Mouse (Mus musculus) limb, embryonic 14.5 days (tissue): ENCODE measurements around the gene Lrrfip2. TPM values are rescaled to one million over a fixed set of nuclear protein-coding genes. Genes with fewer than 3 reads are reported as not detected.

Source experiments
- ATAC-seq: fragments of 200-750 bp; cut with Nextera tagmentation; 2 replicates; pipeline ENCODE4 v1.8.0; 2017; ENCODE audit warnings: low read depth, moderate number of reproducible peaks, moderate TSS enrichment; ENCODE audit not compliant: low FRiP score
- DNase-seq: peaks from one replicate; pipeline ENCODE4 v3.0.0-alpha.2; 2015; ENCODE audit warnings: low spot score
- H3K27ac ChIP-seq: fragments of 300-500 bp; sonication (generic); replicated peaks from 2 replicates; pipeline ENCODE4 v1.5.1; 2014; ENCODE audit warnings: low read depth, mild to moderate bottlenecking, low read length, moderate library complexity, mixed read lengths
- H3K27me3 ChIP-seq: fragments of 300-500 bp; sonication (generic); 2 replicates; pipeline ENCODE4 v1.6.1; 2014; ENCODE audit warnings: low read length, mixed read lengths; ENCODE audit not compliant: control insufficient read depth, insufficient read depth
- H3K36me3 ChIP-seq: fragments of 300-500 bp; sonication (generic); 2 replicates; pipeline ENCODE4 v1.6.1; 2014; ENCODE audit warnings: mild to moderate bottlenecking, low read length, moderate library complexity, mixed read lengths; ENCODE audit not compliant: control insufficient read depth, insufficient read depth
- H3K4me1 ChIP-seq: fragments of 300-500 bp; sonication (generic); 2 replicates; pipeline ENCODE4 v1.6.1; 2014; ENCODE audit warnings: antibody characterized with exemption, low read length, mixed read lengths; ENCODE audit not compliant: control insufficient read depth, insufficient read depth
- H3K4me2 ChIP-seq: fragments of 300-500 bp; sonication (generic); replicated peaks from 2 replicates; pipeline ENCODE4 v1.6.1; 2014; ENCODE audit warnings: low read depth, mild to moderate bottlenecking, low read length, moderate library complexity; ENCODE audit not compliant: severe bottlenecking
- H3K4me3 ChIP-seq: fragments of 300-500 bp; sonication (generic); replicated peaks from 2 replicates; pipeline ENCODE4 v1.5.1; 2014; ENCODE audit warnings: low read length
- H3K9ac ChIP-seq: fragments of 300-500 bp; sonication (generic); 2 replicates; pipeline ENCODE4 v1.6.1; 2014; ENCODE audit warnings: mild to moderate bottlenecking, low read depth, low read length, moderate library complexity; ENCODE audit not compliant: severe bottlenecking
- H3K9me3 ChIP-seq: fragments of 300-500 bp; sonication (generic); 2 replicates; pipeline ENCODE4 v1.6.1; 2016; ENCODE audit warnings: low read length; ENCODE audit not compliant: control insufficient read depth
- POLR2A ChIP-seq: fragments of 200-500 bp; IDR thresholded peaks from 2 replicates; pipeline ENCODE4 v1.8.0; 2012; ENCODE audit warnings: inconsistent platforms, mild to moderate bottlenecking, moderate library complexity, borderline replicate concordance; ENCODE audit not compliant: insufficient read depth, insufficient read length; ENCODE audit errors: extremely low read depth
- WGBS: fragments of 180-500 bp; shearing (Covaris S2); extraction: QIAGEN DNeasy Blood & Tissue Kit; methylation state at CpG from one replicate; pipeline ENCODE4 v1.1.7; 2014; 5-methylcytosine and 5-hydroxymethylcytosine counted together
- polyA plus RNA-seq, 2 experiments: library from polyadenylated mRNA; depleted of rRNA in 1 of 2; stranded (reverse) in 1 of 2; unstranded in 1 of 2; fragments of >200 nt; fragmentation: Nextera tagmentation in 1 of 2; extraction: Ambion mirVana in 1 of 2; gene quantifications; 2 replicates each; pipeline versions ENCODE4 v1.2.1 to v1.2.3; 2012 to 2014

Lrrfip2 gene
- polyA plus RNA-seq, 2 experiments: 36.6 to 37.4 TPM

DNA sequence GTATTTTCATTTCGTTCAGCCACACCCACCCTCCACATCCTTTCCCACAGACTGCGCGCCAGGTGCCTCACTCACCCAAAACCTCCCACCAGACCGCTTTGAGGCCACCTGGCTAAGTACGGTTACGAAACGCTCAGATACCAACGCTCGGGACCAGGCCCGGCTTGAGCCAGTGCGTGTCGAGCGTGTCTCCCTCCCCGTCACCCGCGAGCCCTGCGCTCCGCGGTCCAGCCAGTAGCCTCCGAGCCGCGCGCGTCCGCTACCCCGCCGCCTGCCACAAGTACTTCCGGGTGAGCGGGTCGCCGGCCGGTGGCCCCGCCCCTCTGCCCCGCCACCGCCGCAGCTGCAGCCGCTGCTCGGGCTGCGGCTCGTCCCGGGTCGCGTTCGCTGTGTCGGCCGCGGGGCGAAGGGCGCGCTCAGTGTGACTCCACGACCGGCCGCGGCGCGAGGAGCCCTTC is 431 bp downstream of the Lrrfip2 start:
- Histone ChIP-seq H3K36me3 (peaks cover 3% of the 10 kb centered on the region; the same call in 1 of the 2 replicates), H3K27ac (peak overlapping the region; percentile 61), H3K4me1 (peaks cover 14% of the 10 kb centered on the region; the same call in 1 of the 2 replicates), H3K9me3 (no peaks in the 10 kb centered on the region), H3K9ac (peak overlapping the region; percentile 84), H3K27me3 (no peaks in the 10 kb centered on the region), H3K4me3 (peak overlapping the region; percentile 89), H3K4me2 (peak overlapping the region; percentile 52)
- peak; percentile 69 for DNase-seq
- TF ChIP-seq POLR2A: peak; percentile 68; the same call in 1 of the 2 replicates
- 1% methylated on average over 46 of the region's 56 CpGs for WGBS
- ATAC-seq: peak; percentile 94

DNA sequence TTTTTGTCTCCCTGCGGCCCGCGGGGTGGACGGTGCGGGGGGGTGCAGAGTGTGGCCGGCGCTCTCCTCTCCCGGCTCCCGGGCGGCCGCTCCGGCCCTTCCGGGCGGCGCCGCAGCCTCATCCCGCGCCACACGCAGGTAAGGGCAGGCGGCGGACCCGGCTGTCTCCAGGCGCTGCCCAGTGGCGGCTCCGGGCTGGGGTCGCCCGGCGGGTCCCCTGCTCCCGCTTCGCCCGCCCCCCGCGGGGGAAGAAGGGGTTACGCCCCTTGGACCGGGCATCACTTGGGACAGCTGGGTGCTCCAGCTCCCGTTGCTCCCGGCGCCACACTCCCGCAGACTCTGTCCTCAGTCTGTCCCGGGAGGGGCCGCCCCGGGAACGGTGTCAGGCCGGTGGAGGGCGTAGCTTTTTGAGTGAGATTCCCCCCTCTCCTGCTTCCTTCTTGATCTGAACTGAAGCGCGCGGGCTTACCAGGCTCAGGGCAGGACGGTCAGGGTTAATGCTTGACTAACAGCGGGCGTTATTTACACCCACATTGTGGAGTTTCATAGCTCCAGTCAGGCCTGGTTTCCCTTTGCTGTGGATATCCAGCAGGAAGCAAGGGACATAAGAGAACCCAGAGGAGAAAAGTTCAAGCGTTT is 979 bp downstream of the Lrrfip2 start:
- peak overlapping the region; percentile 61 for H3K27ac ChIP-seq
- peaks cover 14% of the 10 kb centered on the region; the same call in 1 of the 2 replicates for H3K4me1 ChIP-seq
- H3K27me3 ChIP-seq: no peaks in the 10 kb centered on the region
- WGBS: under 1% methylated on average over 26 of the region's 52 CpGs
- peak; percentile 28 for DNase-seq
- H3K4me3 ChIP-seq: peak overlapping the region; percentile 89
- H3K9me3 ChIP-seq: no peaks in the 10 kb centered on the region
- H3K9ac ChIP-seq: peak overlapping the region; percentile 84
- peak overlapping the region; percentile 52 for H3K4me2 ChIP-seq
- no peak for TF ChIP-seq POLR2A
- peak; percentile 79 for ATAC-seq
- H3K36me3 ChIP-seq: peaks cover 3% of the 10 kb centered on the region; the same call in 1 of the 2 replicates

DNA sequence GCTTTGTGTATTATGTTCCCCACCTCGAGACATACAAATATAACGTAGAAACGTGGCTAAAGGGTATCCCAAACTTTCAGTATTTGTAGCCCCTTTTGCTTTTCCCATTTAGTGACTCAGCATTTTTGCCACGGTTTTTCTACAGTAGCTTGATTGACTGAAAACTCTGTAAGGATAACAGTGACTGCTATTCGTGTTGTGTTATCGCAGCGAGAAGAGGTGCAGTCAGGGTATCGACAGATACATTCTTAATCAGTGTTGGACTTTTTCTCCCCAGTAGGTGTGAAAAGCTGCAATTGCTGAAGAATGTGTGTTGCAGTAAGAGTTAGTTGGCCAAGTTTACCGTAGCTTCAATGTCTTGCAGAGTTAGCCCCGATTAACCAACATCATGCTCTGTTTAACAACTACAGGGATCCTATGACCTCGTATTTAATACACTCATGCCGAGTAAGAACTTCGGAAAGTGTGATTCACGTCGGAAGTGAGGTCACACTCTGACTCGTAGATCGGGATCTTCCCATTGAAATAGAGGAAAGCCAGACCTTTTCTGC is 1.6 kb downstream of the Lrrfip2 start:
- peaks cover 14% of the 10 kb centered on the region; the same call in 1 of the 2 replicates for H3K4me1 ChIP-seq
- H3K36me3 ChIP-seq: peaks cover 6% of the 10 kb centered on the region; the same call in 1 of the 2 replicates
- ATAC-seq (no peak), DNase-seq (peak; percentile 52)
- TF ChIP-seq POLR2A: no peak
- H3K4me3 ChIP-seq: peak overlapping the region; percentile 89
- H3K27me3 ChIP-seq: no peaks in the 10 kb centered on the region
- H3K27ac ChIP-seq: no peak overlapping the region
- peak overlapping the region; percentile 84 for H3K9ac ChIP-seq
- H3K4me2 ChIP-seq: peak overlapping the region; percentile 52
- 11% methylated on average over 17 of the region's 17 CpGs for WGBS
- no peaks in the 10 kb centered on the region for H3K9me3 ChIP-seq

DNA sequence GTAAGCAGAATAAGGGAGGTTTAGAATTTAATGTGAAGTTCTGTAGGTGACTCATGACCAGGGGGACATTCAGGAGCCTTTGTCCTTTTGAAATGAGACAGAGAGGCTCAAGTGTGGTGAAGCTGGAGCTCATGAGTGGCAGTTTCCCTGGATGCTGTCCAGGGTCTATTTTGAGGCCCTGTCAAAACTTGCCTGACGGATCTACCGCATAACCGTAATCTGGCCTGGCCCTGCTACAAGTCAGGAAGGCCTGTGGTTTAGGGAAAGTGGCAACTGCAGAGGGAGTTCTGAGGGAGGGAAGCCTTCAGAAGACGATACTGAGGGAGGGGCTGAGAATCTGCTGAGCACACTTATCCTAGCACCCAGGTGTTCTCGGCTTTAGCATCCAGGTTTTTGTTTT is 5.1 kb downstream of the Lrrfip2 start:
- Histone ChIP-seq H3K4me1 (peaks cover 11% of the 10 kb centered on the region; the same call in 1 of the 2 replicates), H3K27me3 (no peaks in the 10 kb centered on the region), H3K9me3 (no peaks in the 10 kb centered on the region), H3K4me2 (no peak overlapping the region), H3K36me3 (peaks cover 6% of the 10 kb centered on the region; the same call in 1 of the 2 replicates), H3K27ac (no peak overlapping the region), H3K9ac (no peak overlapping the region), H3K4me3 (no peak overlapping the region)
- DNase-seq (no peak), ATAC-seq (no peak)
- no peak for TF ChIP-seq POLR2A
- 65% methylated on average over 5 of the region's 5 CpGs for WGBS

DNA sequence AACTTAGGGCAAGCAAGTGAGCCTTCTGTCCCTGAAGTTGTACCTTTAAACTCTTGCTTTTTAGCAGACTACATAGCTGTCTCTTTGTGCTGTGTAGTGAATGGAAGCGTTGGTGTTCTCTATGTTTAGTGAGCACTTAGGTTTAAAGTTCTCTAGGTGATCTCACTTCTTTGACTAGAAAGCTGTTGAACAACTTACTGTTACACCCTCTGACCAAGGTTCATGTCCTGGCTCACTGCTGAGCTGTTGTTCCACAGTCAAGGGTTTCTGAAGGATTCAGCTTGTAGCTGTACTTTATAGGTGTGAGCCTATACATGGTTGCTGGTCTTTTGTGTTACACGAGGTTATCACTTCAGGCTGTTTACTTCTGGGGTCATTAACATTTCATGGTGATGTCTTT is 5.9 kb downstream of the Lrrfip2 start:
- Histone ChIP-seq H3K36me3 (peaks cover 6% of the 10 kb centered on the region; the same call in 1 of the 2 replicates), H3K9ac (no peak overlapping the region), H3K4me2 (no peak overlapping the region), H3K4me3 (no peak overlapping the region), H3K27me3 (no peaks in the 10 kb centered on the region), H3K9me3 (no peaks in the 10 kb centered on the region), H3K4me1 (peaks cover 9% of the 10 kb centered on the region; the same call in 1 of the 2 replicates), H3K27ac (no peak overlapping the region)
- no peak for ATAC-seq
- no peak for TF ChIP-seq POLR2A
- WGBS: 69% methylated on average over 2 of the region's 2 CpGs
- no peak for DNase-seq
